Mouse (Mus musculus): Measurements from ENCODE around the gene Itpr2.

GRCm38 (mm10) chr6:146155156-146155734, 346.8 kb downstream of the Itpr2 start:
- TF ChIP-seq POLR2A (IDR thresholded peaks at IDR 0.05; ENCODE audit: low read depth, low read length) (no peak), CTCF (IDR thresholded peaks at IDR 0.05; ENCODE audit: extremely low read depth, insufficient read length, insufficient replicate concordance, low read depth, low read length) (no peak)
